Mouse (Mus musculus) hindbrain, postnatal 0 days (tissue): ENCODE results near the gene Gse1. TPM values are rescaled to one million over a fixed set of nuclear protein-coding genes. Genes with fewer than 3 reads are reported as not detected.
A peak's percentile ranks its signal among the peaks of the same experiment; 100 is the strongest.

Experiments
- ATAC-seq: fragments of 200-750 bp; cut with Nextera tagmentation; 2 replicates; pipeline ENCODE4 v1.8.0; 2017; ENCODE audit warnings: mild to moderate bottlenecking, moderate TSS enrichment, moderate library complexity
- DNase-seq: peaks from one replicate; pipeline ENCODE4 v3.0.0-alpha.2; 2015; ENCODE audit warnings: low spot score
- H3K27ac ChIP-seq: fragments of 300-500 bp; sonication (generic); 2 replicates; pipeline ENCODE4 v1.5.1; 2014; ENCODE audit warnings: mild to moderate bottlenecking
- H3K27me3 ChIP-seq: fragments of 300-500 bp; sonication (generic); 2 replicates; pipeline ENCODE4 v1.6.1; 2014; ENCODE audit warnings: low read length, mixed read lengths; ENCODE audit not compliant: insufficient read depth
- H3K36me3 ChIP-seq: fragments of 300-500 bp; sonication (generic); 2 replicates; pipeline ENCODE4 v1.6.1; 2014; ENCODE audit warnings: low read length, mixed read lengths; ENCODE audit not compliant: insufficient read depth
- H3K4me1 ChIP-seq: fragments of 300-500 bp; sonication (generic); 2 replicates; pipeline ENCODE4 v1.6.1; 2014; ENCODE audit warnings: antibody characterized with exemption, low read length, mixed read lengths; ENCODE audit not compliant: insufficient read depth
- H3K4me2 ChIP-seq: fragments of 300-500 bp; sonication (generic); 2 replicates; pipeline ENCODE4 v1.6.1; 2014; ENCODE audit warnings: low read depth, mild to moderate bottlenecking, low read length, moderate library complexity, mixed read lengths
- H3K4me3 ChIP-seq: fragments of 300-500 bp; sonication (generic); 2 replicates; pipeline ENCODE4 v1.5.1; 2014; ENCODE audit warnings: low read length
- H3K9ac ChIP-seq: fragments of 300-500 bp; sonication (generic); replicated peaks from 2 replicates; pipeline ENCODE4 v1.6.1; 2014; ENCODE audit warnings: mild to moderate bottlenecking, low read length, moderate library complexity, mixed read lengths
- H3K9me3 ChIP-seq: fragments of 300-500 bp; sonication (generic); 2 replicates; pipeline ENCODE4 v1.6.1; 2016; ENCODE audit warnings: low read length, mixed read lengths
- CTCF ChIP-seq: IDR thresholded peaks from 2 replicates; pipeline ENCODE4 v1.5.1; 2016; ENCODE audit warnings: antibody characterized with exemption, control low read depth, low read depth
- WGBS: fragments of 180-500 bp; shearing (Covaris S2); extraction: QIAGEN DNeasy Blood & Tissue Kit; methylation state at CpG from one replicate; pipeline ENCODE4 v1.1.7; 2014; 5-methylcytosine and 5-hydroxymethylcytosine counted together
- polyA plus RNA-seq: library from polyadenylated mRNA; unstranded; fragments of >200 nt; fragmentation: Nextera tagmentation; extraction: Ambion mirVana; gene quantifications from 2 replicates; pipeline ENCODE4 v1.2.1, GENCODE M21; 2015
- total RNA-seq: library from RNA; depleted of rRNA; stranded (reverse); fragments of >200 nt; gene quantifications from 2 replicates; pipeline ENCODE4 v1.2.3, GENCODE M21; 2014

The Gse1 gene
- total and polyA plus RNA-seq, 2 experiments from 2014 or later: 13.4 to 48.3 TPM

DNA sequence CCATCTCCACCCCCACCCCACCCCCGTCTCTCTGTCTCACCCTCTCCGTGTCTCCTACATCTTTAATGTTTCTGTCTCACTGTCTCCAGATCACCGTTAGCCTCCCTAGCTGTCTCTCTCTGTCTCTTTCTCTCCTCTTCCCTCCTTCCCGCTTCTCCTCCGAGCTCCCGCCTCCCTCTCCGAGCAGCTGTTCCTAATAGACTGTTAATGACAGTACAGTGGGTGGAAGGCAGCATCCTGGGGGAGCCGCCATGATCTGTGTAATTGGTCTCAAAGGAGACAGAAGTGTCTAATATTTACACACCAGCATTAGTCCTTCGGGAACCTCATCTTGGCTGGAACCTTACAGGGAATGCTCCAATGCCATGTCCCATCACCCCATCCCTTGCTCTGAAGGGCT lies 56.0 kb downstream of the Gse1 start:
- Histone ChIP-seq H3K4me2 (no peak overlapping the region), H3K27me3 (no peaks in the 10 kb centered on the region), H3K4me1 (peaks cover 29% of the 10 kb centered on the region), H3K36me3 (no peaks in the 10 kb centered on the region), H3K9ac (peak overlapping the region; percentile 24; the same call in 1 of the 2 replicates), H3K4me3 (no peak overlapping the region), H3K9me3 (no peaks in the 10 kb centered on the region), H3K27ac (no peak overlapping the region; the same call in 1 of the 2 replicates)
- WGBS: 33% methylated on average over 9 of the region's 9 CpGs
- DNase-seq (no peak), ATAC-seq (no peak)
- TF ChIP-seq CTCF: no peak

- no peak for TF ChIP-seq CTCF
- H3K4me3 ChIP-seq: no peak overlapping the region
- no peak overlapping the region for H3K9ac ChIP-seq
- no peaks in the 10 kb centered on the region for H3K27me3 ChIP-seq
- WGBS: 51% methylated on average over 3 of the region's 3 CpGs
- ATAC-seq: no peak
- no peak overlapping the region for H3K4me2 ChIP-seq
- H3K9me3 ChIP-seq: no peaks in the 10 kb centered on the region
- no peak overlapping the region for H3K27ac ChIP-seq
- H3K36me3 ChIP-seq: no peaks in the 10 kb centered on the region
- DNase-seq: no peak
- peaks cover 29% of the 10 kb centered on the region for H3K4me1 ChIP-seq
Measured at GRCm38 (mm10) chr8:120285033-120285432, 56.8 kb downstream of the Gse1 start.

DNA sequence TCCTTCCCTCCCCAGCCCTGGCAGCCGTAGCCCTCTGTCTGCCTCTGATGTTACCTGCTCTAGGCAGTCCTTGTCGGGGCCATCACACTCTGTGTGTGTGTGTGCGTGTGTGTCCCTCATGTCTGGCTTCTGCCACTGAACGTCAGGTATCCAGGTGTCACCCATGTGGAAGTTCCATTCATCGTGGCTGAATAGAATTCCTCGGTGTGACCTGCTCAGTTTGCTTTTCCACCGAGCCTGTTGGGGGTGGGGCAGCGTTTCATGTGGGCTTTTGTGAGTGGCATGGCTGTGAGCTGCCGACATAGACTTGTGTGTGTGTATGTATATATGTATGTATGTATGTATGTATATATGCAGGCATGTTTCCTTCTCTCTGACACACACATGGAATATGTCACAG lies 57.6 kb downstream of the Gse1 start:
- Histone ChIP-seq H3K27me3 (no peaks in the 10 kb centered on the region), H3K4me1 (peaks cover 37% of the 10 kb centered on the region), H3K27ac (no peak overlapping the region), H3K4me3 (no peak overlapping the region), H3K36me3 (no peaks in the 10 kb centered on the region), H3K9me3 (no peaks in the 10 kb centered on the region), H3K9ac (no peak overlapping the region), H3K4me2 (no peak overlapping the region)
- no peak for DNase-seq
- WGBS: 66% methylated on average over 9 of the region's 9 CpGs
- no peak for TF ChIP-seq CTCF
- no peak for ATAC-seq

- H3K27ac ChIP-seq: no peak overlapping the region
- ATAC-seq (no peak; the same call in 1 of the 2 replicates), DNase-seq (peak; percentile 79)
- TF ChIP-seq CTCF: peak; percentile 87
- H3K27me3 ChIP-seq: no peaks in the 10 kb centered on the region
- no peaks in the 10 kb centered on the region for H3K36me3 ChIP-seq
- H3K9me3 ChIP-seq: no peaks in the 10 kb centered on the region
- WGBS: 27% methylated on average over 21 of the region's 21 CpGs
- no peak overlapping the region for H3K4me3 ChIP-seq
- no peak overlapping the region for H3K4me2 ChIP-seq
- H3K4me1 ChIP-seq: peaks cover 48% of the 10 kb centered on the region
- H3K9ac ChIP-seq: no peak overlapping the region
Measured at GRCm38 (mm10) chr8:120288122-120288908, 60.1 kb downstream of the Gse1 start.

DNA sequence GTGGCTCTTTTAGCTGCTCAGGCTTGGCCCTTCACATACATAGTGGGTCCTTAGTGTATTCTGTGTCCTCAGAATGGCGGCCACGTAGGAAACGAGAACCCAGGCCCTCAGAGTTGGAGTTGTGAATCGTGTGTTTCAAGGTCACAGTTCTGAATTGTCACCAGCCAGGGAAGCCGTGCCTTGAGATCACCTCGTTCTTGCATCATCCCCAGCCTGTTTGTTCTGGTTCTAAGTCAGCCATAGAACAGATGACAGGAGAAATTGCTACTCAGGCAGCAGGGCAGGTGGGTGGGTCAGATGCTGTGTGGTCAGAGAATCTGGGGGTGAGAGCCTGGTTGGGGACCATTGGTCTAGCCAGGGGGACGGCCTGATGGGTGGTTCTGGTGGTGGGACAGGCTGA lies 60.9 kb downstream of the Gse1 start:
- H3K27ac ChIP-seq: peak overlapping the region; percentile 36; the same call in 1 of the 2 replicates
- peaks cover 49% of the 10 kb centered on the region for H3K4me1 ChIP-seq
- no peak overlapping the region for H3K4me3 ChIP-seq
- 74% methylated on average over 7 of the region's 7 CpGs for WGBS
- H3K9ac ChIP-seq: no peak overlapping the region
- DNase-seq (no peak), ATAC-seq (no peak)
- no peak overlapping the region for H3K4me2 ChIP-seq
- no peaks in the 10 kb centered on the region for H3K9me3 ChIP-seq
- no peak for TF ChIP-seq CTCF
- H3K36me3 ChIP-seq: no peaks in the 10 kb centered on the region
- H3K27me3 ChIP-seq: no peaks in the 10 kb centered on the region

GRCm38 (mm10) chr8:120289698-120290181 lies 61.5 kb downstream of the Gse1 start:
- 30% methylated on average over 10 of the region's 10 CpGs for WGBS
- DNase-seq (peak; percentile 66), ATAC-seq (peak; percentile 24; the same call in 1 of the 2 replicates)
- no peaks in the 10 kb centered on the region for H3K36me3 ChIP-seq
- no peak for TF ChIP-seq CTCF
- peaks cover 48% of the 10 kb centered on the region for H3K4me1 ChIP-seq
- H3K4me3 ChIP-seq: no peak overlapping the region
- H3K9me3 ChIP-seq: no peaks in the 10 kb centered on the region
- peak overlapping the region; percentile 36; the same call in 1 of the 2 replicates for H3K27ac ChIP-seq
- no peaks in the 10 kb centered on the region for H3K27me3 ChIP-seq
- H3K4me2 ChIP-seq: no peak overlapping the region
- H3K9ac ChIP-seq: no peak overlapping the region

GRCm38 (mm10) chr8:120290614-120291013 lies 62.4 kb downstream of the Gse1 start:
- no peak overlapping the region for H3K27ac ChIP-seq
- ATAC-seq (no peak), DNase-seq (no peak)
- 37% methylated on average over 15 of the region's 15 CpGs for WGBS
- H3K4me3 ChIP-seq: no peak overlapping the region
- TF ChIP-seq CTCF: no peak
- H3K9me3 ChIP-seq: no peaks in the 10 kb centered on the region
- H3K4me2 ChIP-seq: no peak overlapping the region
- peaks cover 49% of the 10 kb centered on the region for H3K4me1 ChIP-seq
- H3K27me3 ChIP-seq: no peaks in the 10 kb centered on the region
- no peaks in the 10 kb centered on the region for H3K36me3 ChIP-seq
- no peak overlapping the region for H3K9ac ChIP-seq
